Mouse (Mus musculus) hindlimb bud, embryonic 11.5 days (tissue): ENCODE measurements around the gene Zfp992.
"Not testable (repeated sequence)": the region's sequence is repeated elsewhere in the genome, so short reads cannot be mapped to it uniquely, and the experiment has no call there.

ENCODE experiments used
- DNase-seq: peaks from one replicate; pipeline ENCODE4 v3.0.0-alpha.2; 2012; ENCODE audit warnings: low read depth, low spot score; ENCODE audit errors: extremely low spot score

Gene Zfp992

GRCm38 (mm10) chr4:146474716-146475676 is 26.2 kb downstream of the Zfp992 start:
- not testable (repeated sequence) for DNase-seq

GRCm38 (mm10) chr4:146476260-146476659 is 27.4 kb downstream of the Zfp992 start:
- DNase-seq, result not testable (repeated sequence)

GRCm38 (mm10) chr4:146476959-146477358 is 28.1 kb downstream of the Zfp992 start:
- not testable (repeated sequence) for DNase-seq

- not testable (repeated sequence) for DNase-seq
Observed at GRCm38 (mm10) chr4:146480376-146481096, 31.7 kb downstream of the Zfp992 start.

- not testable (repeated sequence) for DNase-seq
Observed at GRCm38 (mm10) chr4:146482546-146482945, 33.7 kb downstream of the Zfp992 start.

GRCm38 (mm10) chr4:146483571-146484280 is 34.9 kb downstream of the Zfp992 start:
- DNase-seq, result not testable (repeated sequence)

- not testable (repeated sequence) for DNase-seq
Observed at GRCm38 (mm10) chr4:146484676-146485075, 35.9 kb downstream of the Zfp992 start.

GRCm38 (mm10) chr4:146485183-146485939 is 36.5 kb downstream of the Zfp992 start:
- not testable (repeated sequence) for DNase-seq

- not testable (repeated sequence) for DNase-seq
Observed at GRCm38 (mm10) chr4:146486753-146487152, 37.9 kb downstream of the Zfp992 start.

- DNase-seq, result not testable (repeated sequence)
Observed at GRCm38 (mm10) chr4:146489196-146489595, 40.4 kb downstream of the Zfp992 start.

- not testable (repeated sequence) for DNase-seq
Observed at GRCm38 (mm10) chr4:146491993-146492392, 43.2 kb downstream of the Zfp992 start.

- no peak for DNase-seq
Observed at GRCm38 (mm10) chr4:146492439-146492838, 43.6 kb downstream of the Zfp992 start.

GRCm38 (mm10) chr4:146492851-146493250 is 44.0 kb downstream of the Zfp992 start:
- no peak for DNase-seq

GRCm38 (mm10) chr4:146493319-146493907 is 44.6 kb downstream of the Zfp992 start:
- not testable (repeated sequence) for DNase-seq

- DNase-seq, result no peak
Observed at GRCm38 (mm10) chr4:146494980-146495379, 46.2 kb downstream of the Zfp992 start.

GRCm38 (mm10) chr4:146497695-146498275 is 49.0 kb downstream of the Zfp992 start:
- DNase-seq, result not testable (repeated sequence)

- not testable (repeated sequence) for DNase-seq
Observed at GRCm38 (mm10) chr4:146501727-146502126, 52.9 kb downstream of the Zfp992 start, which contains the start of gene Zfp981. Zfp981 (plus strand) TSS chr4:146502027.

GRCm38 (mm10) chr4:146509029-146509428 is 60.2 kb downstream of the Zfp992 start:
- not testable (repeated sequence) for DNase-seq

GRCm38 (mm10) chr4:146511871-146512270 is 63.0 kb downstream of the Zfp992 start:
- not testable (repeated sequence) for DNase-seq
